Mouse (Mus musculus): ENCODE results near the gene Rpl32. TPM values are rescaled to one million over a fixed set of nuclear protein-coding genes. Genes with fewer than 3 reads are reported as not detected.
"Not testable (repeated sequence)": the region's sequence is repeated elsewhere in the genome, so short reads cannot be mapped to it uniquely, and the experiment has no call there.

The Rpl32 gene
- polyA plus RNA-seq, 1 experiment from 2014 or later = 1,474 TPM

DNA sequence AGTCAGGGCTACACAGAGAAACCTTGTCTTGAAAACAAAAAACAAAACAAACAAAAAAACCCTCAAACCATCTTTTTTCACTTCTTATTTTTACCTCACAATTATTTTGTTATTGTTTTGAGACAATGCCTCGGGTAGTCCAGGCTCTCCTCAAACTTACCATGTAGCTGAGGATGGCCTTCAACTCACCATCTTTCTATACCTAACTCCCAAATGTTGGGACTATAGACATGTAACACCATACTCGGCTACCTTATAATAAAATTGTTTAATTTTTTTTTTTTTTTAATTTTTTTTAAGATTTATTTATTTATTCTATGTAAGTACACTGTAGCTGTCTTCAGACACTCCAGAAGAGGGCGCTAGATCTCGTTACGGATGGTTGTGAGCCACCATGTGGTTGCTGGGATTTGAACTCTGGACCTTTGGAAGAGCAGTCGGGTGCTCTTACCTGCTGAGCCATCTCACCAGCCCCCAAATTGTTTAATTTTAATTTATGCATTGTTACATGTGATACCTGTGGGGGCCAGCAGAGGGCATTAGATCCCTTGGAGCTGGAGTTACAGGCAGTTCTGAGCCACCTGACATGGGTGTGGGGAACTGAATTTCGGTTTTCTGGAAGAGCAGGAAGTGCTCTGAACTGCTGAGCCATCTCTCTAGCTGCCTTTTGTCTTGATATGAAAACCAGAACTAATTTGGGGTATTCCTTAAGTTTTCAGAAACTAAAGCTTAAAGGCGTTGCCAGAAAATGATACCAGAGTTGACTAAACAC is 38.3 kb upstream of the Rpl32 start:
- peak; percentile 76 for TF ChIP-seq CTCF (IDR thresholded peaks at IDR 0.05)
- no peak for ATAC-seq
- CTCF ChIA-PET = interaction anchor here (0.7 to 3.0 kb wide), 10 partner anchors 8 to 55 kb away, joined by 3 to 12 read pairs (median 4); partner anchors contain the start of genes Efcab12 and Rpl32
- POLR2A ChIA-PET = no interaction called here
- no peaks in the 10 kb centered on the region for H3K27me3 ChIP-seq
- in situ Hi-C loops (cut with MboI; ENCODE audit: low pct_unique_long_range_greater_than_20kb) = no loop called here
- no peak for DNase-seq (ENCODE audit: low read depth, low spot score)

- POLR2A ChIA-PET = no interaction called here
- no peaks in the 10 kb centered on the region for H3K27me3 ChIP-seq
- DNase-seq (ENCODE audit: low read depth, low spot score) (no peak), ATAC-seq (no peak)
- TF ChIP-seq CTCF (IDR thresholded peaks at IDR 0.05) = no peak
- CTCF ChIA-PET = interaction anchor here (1.0 to 3.0 kb wide), 3 partner anchors 10 to 56 kb away, joined by 4 to 12 read pairs (median 8); no protein-coding TSS in a partner anchor
- in situ Hi-C loops (cut with MboI; ENCODE audit: low pct_unique_long_range_greater_than_20kb) = no loop called here
These were observed 36.5 kb upstream of the Rpl32 start for GRCm38 (mm10) chr6:115845006-115845405.

- in situ Hi-C loops (cut with MboI; ENCODE audit: low pct_unique_long_range_greater_than_20kb) = no loop called here
- ChIA-PET POLR2A (interaction anchor here (0.6 kb wide), 1 partner anchor 38 kb away, joined by 3 read pairs; no protein-coding TSS in a partner anchor), CTCF (interaction anchor here (2.2 kb wide), 1 partner anchor 9 kb away, joined by 9 read pairs; no protein-coding TSS in a partner anchor)
- ATAC-seq = no peak
- no peak for TF ChIP-seq CTCF (IDR thresholded peaks at IDR 0.05)
- H3K27me3 ChIP-seq = no peaks in the 10 kb centered on the region
- DNase-seq (ENCODE audit: low read depth, low spot score) = no peak
These were observed 30.2 kb upstream of the Rpl32 start for GRCm38 (mm10) chr6:115838745-115839144.

DNA sequence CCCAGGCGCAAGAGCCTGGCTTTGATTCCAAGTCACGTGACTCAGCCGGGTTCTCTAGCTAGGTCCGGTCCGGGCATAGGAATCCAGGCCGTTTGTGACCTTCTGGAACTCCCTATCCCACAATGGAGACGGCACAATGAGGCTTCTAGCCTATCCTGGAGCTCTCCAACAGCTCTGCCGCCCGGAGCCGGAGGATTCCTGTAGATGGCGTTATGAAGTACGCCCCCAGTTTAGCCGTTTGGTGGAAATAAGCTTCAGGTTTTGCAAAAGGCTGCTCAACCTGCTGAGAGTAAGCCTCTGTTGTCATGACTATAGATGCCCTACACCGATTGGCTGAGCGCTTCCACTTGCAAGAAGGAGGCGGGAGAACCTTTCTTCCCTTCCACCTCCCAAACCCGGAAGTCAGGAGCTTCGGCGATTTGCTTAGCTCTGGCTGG is 29.6 kb upstream of the Rpl32 start, which contains the start of gene Efcab12:
Gene Efcab12 (minus strand): TSS at position 252 of the 437 bp plus-strand sequence.
- DNase-seq (ENCODE audit: low read depth, low spot score) (no peak), ATAC-seq (no peak)
- POLR2A ChIA-PET = interaction anchor here (0.6 kb wide), 1 partner anchor 38 kb away, joined by 3 read pairs; no protein-coding TSS in a partner anchor
- in situ Hi-C loops (cut with MboI; ENCODE audit: low pct_unique_long_range_greater_than_20kb) = no loop called here
- H3K27me3 ChIP-seq = no peaks in the 10 kb centered on the region
- CTCF ChIA-PET = interaction anchor here (0.8 to 2.2 kb wide), 2 partner anchors 9 to 29 kb away, joined by 3 to 9 read pairs; partner anchors contain the start of gene Rpl32
- no peak for TF ChIP-seq CTCF (IDR thresholded peaks at IDR 0.05)

DNA sequence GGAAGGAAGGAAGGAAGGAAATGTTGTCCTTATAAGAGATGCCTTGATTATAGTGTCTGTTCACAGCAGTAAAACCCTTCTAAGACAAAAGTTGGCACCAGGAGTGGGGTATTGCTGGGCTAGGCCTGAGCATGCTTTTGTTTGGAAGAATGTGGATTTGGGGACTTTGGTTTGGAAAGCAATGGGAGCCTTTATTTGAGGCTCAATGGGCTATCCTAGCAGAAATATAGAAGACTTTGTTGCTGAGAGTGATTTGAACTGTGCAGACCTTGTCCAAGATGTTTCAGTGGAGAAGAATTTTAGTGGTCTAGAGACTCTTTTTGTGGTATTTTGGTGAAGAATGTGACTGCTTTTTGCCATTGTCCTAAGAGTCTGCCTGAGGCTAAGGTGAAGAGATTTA is 25.3 kb upstream of the Rpl32 start:
- POLR2A ChIA-PET = no interaction called here
- no peaks in the 10 kb centered on the region for H3K27me3 ChIP-seq
- DNase-seq (ENCODE audit: low read depth, low spot score) (no peak), ATAC-seq (no peak)
- TF ChIP-seq CTCF (IDR thresholded peaks at IDR 0.05) = no peak
- CTCF ChIA-PET = interaction anchor here (1.2 kb wide), 2 partner anchors 10 to 13 kb away, joined by 4 to 5 read pairs; no protein-coding TSS in a partner anchor
- in situ Hi-C loops (cut with MboI; ENCODE audit: low pct_unique_long_range_greater_than_20kb) = no loop called here

DNA sequence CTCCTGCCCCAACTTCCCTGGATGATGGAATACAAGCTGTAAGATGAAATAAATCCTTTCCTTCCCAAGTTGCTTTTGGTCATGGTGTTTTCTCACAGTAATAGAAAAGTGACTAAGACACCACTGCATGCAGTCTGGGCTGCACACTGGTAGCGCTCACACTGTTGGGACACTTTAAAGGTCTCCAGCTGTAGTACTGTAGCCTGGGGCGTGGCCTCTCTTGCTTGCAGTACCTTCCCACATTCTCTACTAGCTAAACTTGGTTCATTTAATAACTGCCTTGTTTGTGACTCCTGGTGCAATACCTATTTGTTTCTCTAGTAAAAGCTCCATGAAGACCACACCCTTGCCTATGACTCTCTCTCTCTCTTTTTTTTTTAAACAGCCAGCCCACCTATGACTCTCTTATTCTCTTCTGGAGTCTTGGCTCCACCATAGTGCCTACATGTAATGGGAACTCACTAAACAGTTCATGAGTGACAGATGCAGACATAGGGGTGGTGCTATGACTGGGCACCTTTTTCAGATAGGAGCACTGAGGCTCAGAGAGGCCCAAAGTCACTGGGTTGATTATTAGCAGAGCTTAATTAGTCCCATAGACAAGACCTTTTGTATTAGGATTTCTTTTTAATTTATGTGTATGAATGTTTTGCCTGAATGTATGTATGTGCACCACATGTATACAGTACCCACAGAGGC is 23.8 kb upstream of the Rpl32 start:
- H3K27me3 ChIP-seq = no peaks in the 10 kb centered on the region
- ChIA-PET POLR2A (no interaction called here), CTCF (interaction anchor here (0.7 to 1.6 kb wide), 6 partner anchors 9 to 23 kb away, joined by 3 to 4 read pairs (median 4); partner anchors contain the start of gene Rpl32)
- ATAC-seq (no peak), DNase-seq (ENCODE audit: low read depth, low spot score) (no peak)
- in situ Hi-C loops (cut with MboI; ENCODE audit: low pct_unique_long_range_greater_than_20kb) = no loop called here
- TF ChIP-seq CTCF (IDR thresholded peaks at IDR 0.05) = no peak

- CTCF ChIA-PET = interaction anchor here (1.2 to 1.6 kb wide), 2 partner anchors 10 to 15 kb away, joined by 3 to 4 read pairs; no protein-coding TSS in a partner anchor
- POLR2A ChIA-PET = no interaction called here
- in situ Hi-C loops (cut with MboI; ENCODE audit: low pct_unique_long_range_greater_than_20kb) = no loop called here
- DNase-seq (ENCODE audit: low read depth, low spot score) (no peak), ATAC-seq (no peak)
- TF ChIP-seq CTCF (IDR thresholded peaks at IDR 0.05) = no peak
- H3K27me3 ChIP-seq = no peaks in the 10 kb centered on the region
These were observed 22.4 kb upstream of the Rpl32 start for GRCm38 (mm10) chr6:115830779-115831601.

DNA sequence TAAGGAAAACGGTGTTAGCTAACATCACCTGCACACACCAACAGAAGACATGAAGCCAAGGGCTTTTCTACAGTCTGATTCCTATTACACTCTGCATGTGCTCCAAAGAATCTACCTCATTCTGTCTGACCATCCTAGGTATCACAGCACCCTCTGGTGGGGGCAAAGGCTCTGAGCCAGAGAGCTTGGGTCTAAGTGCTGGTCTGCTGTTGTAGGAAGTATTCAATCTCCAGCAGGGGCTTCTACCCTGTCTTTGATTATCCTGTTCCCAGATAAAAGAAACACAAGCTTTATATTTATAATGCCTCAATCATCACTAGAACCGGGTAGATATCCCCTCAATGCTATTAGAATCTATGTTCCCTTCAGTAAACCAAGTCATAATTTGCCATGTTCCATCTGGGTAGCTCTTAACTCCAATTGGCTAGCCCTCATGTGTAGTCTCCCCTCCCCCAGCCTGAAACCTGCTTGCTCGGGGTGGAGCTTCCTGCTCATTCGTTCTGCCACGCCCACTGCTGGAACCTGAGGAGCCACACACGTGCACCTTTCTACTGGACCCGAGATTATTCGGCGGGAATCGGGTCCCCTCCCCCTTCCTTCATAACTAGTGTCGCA is 15.4 kb upstream of the Rpl32 start:
- CTCF ChIA-PET = interaction anchor here (0.7 to 1.6 kb wide), 4 partner anchors 9 to 15 kb away, joined by 3 to 11 read pairs (median 4); partner anchors contain the start of gene Rpl32
- DNase-seq (ENCODE audit: low read depth, low spot score); POLR2A ChIA-PET; H3K27me3 ChIP-seq; ATAC-seq; in situ Hi-C loops (cut with MboI; ENCODE audit: low pct_unique_long_range_greater_than_20kb): not testable (repeated sequence)
- peak; percentile 74 for TF ChIP-seq CTCF (IDR thresholded peaks at IDR 0.05)

- peaks cover 7% of the 10 kb centered on the region for H3K27me3 ChIP-seq
- TF ChIP-seq CTCF (IDR thresholded peaks at IDR 0.05) = no peak
- ATAC-seq = no peak
- CTCF ChIA-PET = interaction anchor here (0.8 to 1.1 kb wide), 2 partner anchors 10 to 13 kb away, joined by 3 to 4 read pairs; no protein-coding TSS in a partner anchor
- POLR2A ChIA-PET = interaction anchor here (0.6 kb wide), 1 partner anchor 72 kb away, joined by 4 read pairs; no protein-coding TSS in a partner anchor
- no peak for DNase-seq (ENCODE audit: low read depth, low spot score)
- in situ Hi-C loops (cut with MboI; ENCODE audit: low pct_unique_long_range_greater_than_20kb) = no loop called here
These were observed 12.9 kb upstream of the Rpl32 start for GRCm38 (mm10) chr6:115821216-115821993.
